Mouse (Mus musculus): Measurements from ENCODE around the gene Eif4a2.
"Not testable (repeated sequence)": the region's sequence is repeated elsewhere in the genome, so short reads cannot be mapped to it uniquely, and the experiment has no call there.

Gene Eif4a2

DNA sequence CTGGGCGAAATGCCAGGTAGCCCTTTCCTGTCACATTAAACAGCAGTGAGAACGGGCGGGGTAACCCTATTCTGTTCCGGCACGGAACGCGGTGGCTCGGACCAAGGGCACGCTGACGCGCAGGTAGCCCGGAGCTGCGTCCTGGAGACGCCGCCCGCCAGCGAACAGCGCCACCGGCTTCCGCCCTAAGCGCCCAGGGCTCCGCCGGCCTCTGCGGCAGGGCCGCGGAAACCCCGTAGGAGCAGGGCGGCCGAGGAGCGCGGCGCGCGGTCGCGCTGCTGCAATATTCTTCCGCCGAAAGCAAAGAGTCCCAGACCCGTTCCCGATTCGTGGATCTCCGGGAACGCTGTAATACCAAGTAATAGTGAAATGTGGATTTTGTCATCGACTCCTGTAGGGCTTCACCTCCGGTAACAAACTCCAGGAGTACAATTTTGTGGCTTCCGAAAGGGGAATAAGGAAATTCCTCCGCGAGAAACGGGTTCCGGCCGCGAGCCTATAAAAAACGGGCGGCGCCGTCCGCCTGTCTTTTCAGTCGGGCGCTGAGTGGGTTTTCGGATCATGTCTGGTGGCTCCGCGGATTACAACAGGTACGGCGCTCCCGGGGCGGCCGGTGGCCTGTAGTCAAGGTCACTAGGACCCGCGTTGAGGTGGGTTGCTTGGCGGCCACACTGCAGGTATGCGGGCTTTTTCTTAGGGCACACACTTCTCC, at the start of gene Eif4a2:
Gene Eif4a2 (plus strand): TSS at position 214 of the 712 bp plus-strand sequence.
- DNase-seq (ENCODE audit: low spot score in 2 of 2), result peak; percentile 88 to 90

DNA sequence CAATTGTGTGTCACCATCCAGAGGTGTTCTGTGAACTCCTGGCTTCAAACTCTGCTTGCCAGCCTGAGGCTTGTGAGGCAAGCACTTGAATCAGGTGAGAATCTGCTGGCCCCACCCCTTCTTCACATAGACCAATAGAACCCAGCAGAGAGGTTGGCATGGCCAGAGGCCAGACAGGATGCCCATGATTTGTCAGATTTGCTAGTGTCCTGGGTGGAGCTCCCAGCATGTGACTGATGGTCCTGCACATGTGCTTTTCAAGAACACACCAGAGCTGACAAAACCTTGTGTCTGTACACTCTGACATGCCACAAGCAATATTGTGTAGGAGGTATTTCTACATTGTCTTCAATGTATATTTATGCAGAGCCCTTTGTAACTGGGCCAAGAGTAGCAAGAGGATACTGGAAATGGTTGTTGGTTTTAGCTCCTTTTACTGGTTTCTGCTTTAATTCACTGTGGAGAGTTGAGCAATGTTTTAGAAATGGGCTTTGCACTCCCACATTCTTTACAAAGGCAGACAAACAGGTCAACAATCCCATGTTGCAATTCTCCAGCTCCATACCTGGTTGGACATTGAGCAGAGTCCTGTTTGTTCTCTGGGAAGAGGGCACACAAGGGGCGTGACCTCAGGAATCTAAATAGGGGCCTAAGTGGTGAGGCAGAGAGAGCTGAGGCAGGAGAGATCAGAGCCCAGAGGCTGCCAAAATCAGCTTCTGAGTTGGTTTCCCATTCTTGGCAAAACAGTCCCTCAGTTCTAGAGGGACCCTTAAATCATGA, 49.4 kb upstream of the Eif4a2 start, which contains the start of gene Kng1:
Gene Kng1 (plus strand): TSS at position 198 of the 780 bp plus-strand sequence.
- DNase-seq (ENCODE audit: low spot score in 2 of 2), result not testable (repeated sequence)

- DNase-seq (ENCODE audit: low spot score in 2 of 2), result not testable (repeated sequence)
Measured at GRCm38 (mm10) chr16:23059630-23060029, 47.6 kb upstream of the Eif4a2 start.

DNA sequence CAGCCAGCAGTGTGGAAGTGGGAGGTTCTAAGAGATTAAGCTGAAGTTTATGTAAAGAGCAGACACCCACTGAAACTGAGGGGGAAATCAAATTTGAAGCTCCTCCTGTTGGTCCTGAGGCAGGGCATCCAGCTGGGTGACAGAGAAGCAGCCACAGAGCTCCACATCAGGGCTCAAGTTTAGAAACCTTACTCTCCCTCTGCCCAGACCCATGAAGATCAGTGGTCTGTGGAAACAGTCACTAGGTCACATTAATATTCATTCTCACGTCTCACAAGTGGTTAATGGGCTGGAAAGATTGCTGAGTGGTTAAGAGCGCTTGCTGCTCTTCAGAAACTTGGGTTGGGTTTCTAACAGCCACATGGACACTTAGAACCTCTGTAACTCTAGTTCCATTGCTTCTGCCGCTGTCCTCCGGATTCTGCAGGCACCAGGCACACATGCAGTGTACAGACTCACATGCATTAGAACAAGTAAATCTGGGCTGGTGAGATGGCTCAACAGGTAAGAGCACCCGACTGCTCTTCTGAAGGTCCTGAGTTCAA, 46.4 kb upstream of the Eif4a2 start:
- DNase-seq (ENCODE audit: low spot score in 2 of 2), result not testable (repeated sequence)

- DNase-seq (ENCODE audit: low spot score in 2 of 2), result not testable (repeated sequence)
Measured at GRCm38 (mm10) chr16:23077516-23077915, 29.7 kb upstream of the Eif4a2 start.

GRCm38 (mm10) chr16:23087159-23087558, 20.1 kb upstream of the Eif4a2 start:
- DNase-seq (ENCODE audit: low spot score in 2 of 2), result not testable (repeated sequence)

DNA sequence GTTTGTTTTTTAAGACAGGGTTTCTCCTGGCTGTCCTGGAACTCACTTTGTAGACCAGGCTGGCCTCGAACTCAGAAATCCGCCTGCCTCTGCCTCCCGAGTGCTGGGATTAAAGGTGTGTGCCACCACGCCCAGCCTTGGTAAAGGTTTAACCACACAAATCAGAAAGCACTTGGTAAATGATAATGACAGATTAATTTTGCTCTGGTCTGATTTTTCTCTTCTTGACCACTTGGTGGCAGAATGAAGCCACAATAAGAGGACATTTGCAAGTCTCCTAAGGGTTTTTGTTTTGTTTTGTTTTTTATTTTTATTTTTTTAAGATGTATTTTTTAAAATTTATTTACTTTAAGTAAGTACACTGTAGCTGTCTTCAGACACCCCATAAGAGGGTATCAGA, 19.5 kb upstream of the Eif4a2 start:
- DNase-seq (ENCODE audit: low spot score in 2 of 2), result not testable (repeated sequence)

DNA sequence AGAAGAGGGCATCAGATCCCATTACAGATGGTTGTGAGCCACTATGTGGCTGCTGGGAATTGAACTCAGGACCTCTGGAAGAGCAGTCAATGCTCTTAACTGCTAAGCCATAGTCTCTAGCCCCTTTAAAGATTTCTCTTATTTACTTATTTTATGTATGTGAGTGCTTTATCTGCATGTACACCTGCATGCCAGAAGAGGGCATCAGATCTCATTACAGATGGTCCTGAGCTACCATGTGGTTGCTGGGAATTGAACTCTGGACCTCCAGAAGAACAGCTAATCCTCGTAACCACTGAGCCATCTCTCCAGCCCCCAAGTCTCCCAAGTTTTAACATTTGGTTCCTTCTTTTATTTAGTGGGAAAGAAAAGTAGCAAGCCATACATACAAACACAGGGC, 18.8 kb upstream of the Eif4a2 start:
- not testable (repeated sequence) for DNase-seq (ENCODE audit: low spot score in 2 of 2)

DNA sequence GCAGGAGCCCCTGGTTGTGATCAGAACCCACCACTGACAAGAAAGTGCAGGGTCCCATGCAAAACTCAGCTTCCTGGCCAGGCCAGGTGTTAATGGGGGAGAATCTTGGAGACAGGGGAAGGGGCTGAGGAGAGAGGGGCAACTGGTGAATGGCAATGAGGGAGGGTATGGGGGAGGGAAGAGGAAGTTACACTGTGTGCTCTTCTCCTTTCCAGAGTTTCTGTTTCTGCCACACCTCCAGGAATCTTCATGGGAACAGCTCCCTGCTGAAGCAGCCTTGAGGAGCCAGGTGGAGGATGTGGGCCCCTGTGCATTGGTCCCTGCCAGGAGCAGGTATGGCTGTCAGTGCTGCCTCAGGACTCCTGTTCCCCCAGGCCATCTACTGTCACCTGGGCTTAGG, 15.9 kb upstream of the Eif4a2 start:
- DNase-seq (ENCODE audit: low spot score in 2 of 2), result not testable (repeated sequence)

DNA sequence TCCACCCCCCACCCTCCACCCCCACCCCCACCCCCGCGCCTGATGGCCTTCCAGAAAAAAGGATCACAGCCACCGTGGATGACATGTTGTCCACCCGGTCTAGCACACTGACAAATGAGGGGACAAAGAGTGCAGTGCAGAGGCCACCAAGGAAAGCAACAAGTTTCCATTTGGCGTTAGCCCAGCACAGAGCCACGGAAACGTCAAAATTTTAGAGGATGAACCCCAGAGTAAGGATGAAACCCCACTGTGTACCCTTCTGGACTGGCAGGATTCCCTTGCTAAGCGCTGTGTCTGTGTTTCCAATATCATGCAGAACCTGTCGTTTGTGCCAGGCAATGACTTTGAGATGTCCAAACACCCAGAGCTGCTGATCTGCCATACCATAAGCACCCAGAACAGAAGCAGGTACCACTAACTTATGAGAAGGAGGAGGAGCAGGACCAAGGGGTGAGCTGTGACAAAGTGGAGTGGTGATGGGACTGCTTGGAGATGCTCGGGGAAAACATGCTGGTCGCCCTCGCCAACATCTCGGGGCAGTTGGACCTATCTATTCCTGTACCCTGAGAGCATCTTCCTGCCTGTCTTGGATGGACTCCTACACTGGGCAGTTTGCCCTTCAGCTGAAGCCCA, 13.8 kb upstream of the Eif4a2 start:
- DNase-seq (ENCODE audit: low spot score in 2 of 2), result no peak

DNA sequence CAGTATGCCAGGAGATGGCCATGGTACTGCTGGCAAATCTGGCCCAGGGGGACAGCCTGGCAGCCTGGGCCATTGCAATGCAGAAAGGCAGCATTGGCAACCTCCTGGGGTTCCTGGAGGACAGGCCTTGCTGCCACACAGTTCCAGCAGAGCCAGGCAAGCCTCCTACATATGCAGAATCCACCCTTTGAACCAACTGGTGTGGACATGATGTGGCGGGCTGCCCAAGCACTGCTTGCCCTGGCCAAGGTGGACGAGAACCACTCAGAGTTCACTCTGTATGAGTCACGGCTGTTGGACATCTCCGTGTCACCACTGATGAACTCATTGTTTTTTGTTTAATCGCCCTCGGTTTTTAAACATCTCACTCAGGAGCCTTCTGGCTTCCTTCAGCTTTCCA, 13.1 kb upstream of the Eif4a2 start:
- DNase-seq (ENCODE audit: low spot score in 2 of 2), result no peak

GRCm38 (mm10) chr16:23095581-23095980, 11.7 kb upstream of the Eif4a2 start:
- not testable (repeated sequence) for DNase-seq (ENCODE audit: low spot score in 2 of 2)

GRCm38 (mm10) chr16:23096886-23097285, 10.4 kb upstream of the Eif4a2 start:
- DNase-seq (ENCODE audit: low spot score in 2 of 2), result not testable (repeated sequence)

GRCm38 (mm10) chr16:23097290-23098104, 9.7 kb upstream of the Eif4a2 start:
- DNase-seq (ENCODE audit: low spot score in 2 of 2), result not testable (repeated sequence)

- DNase-seq (ENCODE audit: low spot score in 2 of 2), result not testable (repeated sequence)
Measured at GRCm38 (mm10) chr16:23098105-23098452, 9.2 kb upstream of the Eif4a2 start.

DNA sequence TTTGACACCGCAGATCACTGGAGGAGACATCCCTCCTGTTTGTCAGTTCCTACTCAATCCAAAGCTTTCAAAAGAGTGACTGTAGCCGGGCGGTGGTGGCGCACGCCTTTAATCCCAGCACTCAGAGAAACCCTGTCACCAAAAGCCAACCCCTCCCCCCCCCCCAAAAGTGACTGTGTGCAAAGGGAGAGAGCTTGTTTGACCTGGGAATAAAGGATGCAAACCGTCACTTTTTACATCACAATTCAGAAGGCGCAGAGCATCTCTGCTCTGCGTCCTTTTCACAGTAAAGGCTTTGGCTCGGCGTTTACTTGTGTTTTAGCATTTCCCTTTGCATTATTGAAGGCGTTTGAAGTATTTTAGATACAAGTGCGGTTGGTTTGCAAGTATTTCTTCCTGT, 7.6 kb upstream of the Eif4a2 start:
- no peak for DNase-seq (ENCODE audit: low spot score in 2 of 2)

GRCm38 (mm10) chr16:23100099-23100575, 7.1 kb upstream of the Eif4a2 start:
- DNase-seq (ENCODE audit: low spot score in 2 of 2), result no peak

DNA sequence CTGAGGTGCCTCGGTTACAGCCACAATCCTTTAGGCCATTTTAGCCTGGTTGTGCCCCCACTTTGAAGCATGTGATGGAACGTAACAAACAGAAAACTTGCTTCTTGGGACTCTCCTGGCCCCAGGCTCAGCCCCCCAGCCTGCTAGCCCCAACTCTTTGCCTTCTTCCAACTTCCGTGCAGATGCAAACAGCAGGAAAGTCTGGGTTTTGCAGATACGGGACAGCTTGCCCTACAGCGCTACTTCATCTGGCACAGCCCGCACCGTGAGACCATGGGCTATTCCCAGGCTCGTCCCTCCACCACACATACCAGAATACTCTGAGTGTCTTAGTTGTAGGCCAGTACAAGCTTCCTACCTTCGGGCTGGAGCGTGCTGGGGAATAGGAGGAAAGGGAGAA, 6.6 kb upstream of the Eif4a2 start:
- no peak for DNase-seq (ENCODE audit: low spot score in 2 of 2)

- no peak for DNase-seq (ENCODE audit: low spot score in 2 of 2)
Measured at GRCm38 (mm10) chr16:23102340-23103037, 4.8 kb upstream of the Eif4a2 start.

DNA sequence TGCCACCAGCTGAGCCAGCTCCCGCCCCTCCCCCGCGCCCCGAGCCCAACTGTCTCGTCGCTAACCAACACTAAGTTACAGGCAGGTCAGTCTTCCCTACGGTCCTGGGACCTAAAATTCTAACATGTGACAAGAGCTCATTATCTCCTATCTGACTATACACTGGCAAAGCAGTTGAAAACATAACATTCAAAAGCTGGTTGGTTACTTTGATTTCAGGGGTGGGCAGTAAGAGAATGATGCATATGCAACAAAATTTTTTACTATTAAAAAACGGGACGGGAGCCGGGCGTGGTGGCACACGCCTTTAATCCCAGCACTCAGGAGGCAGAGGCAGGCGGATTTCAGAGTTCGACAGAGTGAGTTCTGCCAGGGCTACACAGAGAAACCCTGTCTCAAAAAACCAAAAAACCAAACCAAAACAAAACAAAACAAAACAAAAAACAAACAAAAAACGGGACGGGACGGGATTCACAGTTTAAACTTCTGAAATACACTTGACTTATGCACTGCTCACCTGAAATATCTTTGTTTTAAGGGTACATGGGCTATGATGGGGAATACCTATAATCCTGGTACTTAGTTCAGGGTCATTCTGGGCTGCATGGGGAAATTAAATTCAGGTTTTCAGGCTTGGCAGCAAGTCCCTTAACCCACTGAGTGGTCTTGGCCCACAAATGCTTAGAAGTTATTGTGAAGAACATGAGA, 4.1 kb upstream of the Eif4a2 start:
- no peak for DNase-seq (ENCODE audit: low spot score in 2 of 2)
